Mouse (Mus musculus) kidney, adult 9 months (tissue): ENCODE results near the gene Creld2.
"Not testable (repeated sequence)": the region's sequence is repeated elsewhere in the genome, so short reads cannot be mapped to it uniquely, and the experiment has no call there.

Experiments used
- DNase-seq: peaks from one replicate; pipeline ENCODE4 v3.0.0; 2022

Creld2 gene

DNA sequence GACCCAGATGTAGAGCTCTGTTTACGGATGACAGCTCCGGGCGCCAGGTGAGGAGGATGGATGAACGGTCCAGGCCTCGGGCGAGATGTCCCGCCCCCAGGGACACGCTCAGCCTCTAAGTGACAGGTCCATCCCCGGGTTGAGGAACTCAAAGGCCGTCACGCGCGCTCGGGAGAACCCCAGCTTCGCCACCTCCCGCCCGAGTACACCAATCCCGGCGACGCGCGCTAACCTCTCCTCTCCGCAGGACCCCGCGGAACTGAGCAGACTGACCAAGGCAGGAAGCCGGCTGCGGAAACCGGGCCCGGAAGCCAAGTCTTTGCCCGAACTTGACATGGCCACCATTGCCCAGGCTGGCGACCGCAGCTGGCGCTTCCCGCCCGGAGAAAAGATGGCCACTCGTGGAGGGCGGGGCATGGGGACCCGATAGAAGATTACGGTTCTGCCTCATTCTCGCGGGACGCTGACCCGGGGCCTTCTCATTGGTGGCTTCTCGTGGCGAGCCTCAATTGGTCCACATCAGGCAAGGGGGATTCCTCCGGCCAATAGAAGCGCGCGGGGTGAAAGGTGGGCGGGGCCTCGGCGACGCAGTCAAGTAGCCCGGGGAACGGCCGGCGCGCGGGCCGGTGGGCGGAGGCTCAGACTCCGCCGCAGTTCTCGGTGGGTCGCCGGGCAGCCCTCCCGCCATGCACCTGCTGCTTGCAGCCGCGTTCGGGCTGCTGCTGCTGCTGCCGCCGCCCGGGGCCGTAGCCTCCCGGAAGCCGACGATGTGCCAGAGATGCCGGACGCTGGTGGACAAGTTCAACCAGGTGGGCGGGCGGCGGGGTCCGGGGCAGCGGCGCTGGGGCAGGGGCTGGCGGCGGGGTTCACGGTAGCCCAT, at the start of gene Creld2, which contains the start of gene Alg12:
Creld2 (plus strand) TSS at position 621 of the 880 bp plus-strand sequence.
Alg12 (minus strand) TSS at position 293 of the 880 bp plus-strand sequence.
- DNase-seq = peak; percentile 100

DNA sequence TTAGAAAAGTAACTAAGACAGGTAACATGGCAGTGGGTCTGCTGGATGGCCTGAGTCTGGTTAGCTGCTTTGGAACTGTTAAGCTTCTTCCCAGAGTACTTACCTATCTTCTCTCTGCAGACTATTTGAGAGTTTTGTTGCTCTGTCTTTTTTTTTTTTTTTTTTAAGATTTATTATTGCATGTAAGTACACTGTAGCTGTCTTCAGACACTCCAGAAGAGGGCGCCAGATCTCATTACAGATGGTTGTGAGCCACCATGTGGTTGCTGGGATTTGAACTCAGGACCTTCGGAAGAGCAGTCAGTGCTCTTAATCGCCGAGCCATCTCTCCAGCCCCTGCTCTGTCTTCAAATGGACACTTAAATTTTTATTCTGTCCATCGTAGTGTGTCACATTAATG, 44.8 kb upstream of the Creld2 start:
- DNase-seq = not testable (repeated sequence)

- DNase-seq = no peak
These were observed 27.2 kb upstream of the Creld2 start for GRCm38 (mm10) chr15:88792140-88792850.

DNA sequence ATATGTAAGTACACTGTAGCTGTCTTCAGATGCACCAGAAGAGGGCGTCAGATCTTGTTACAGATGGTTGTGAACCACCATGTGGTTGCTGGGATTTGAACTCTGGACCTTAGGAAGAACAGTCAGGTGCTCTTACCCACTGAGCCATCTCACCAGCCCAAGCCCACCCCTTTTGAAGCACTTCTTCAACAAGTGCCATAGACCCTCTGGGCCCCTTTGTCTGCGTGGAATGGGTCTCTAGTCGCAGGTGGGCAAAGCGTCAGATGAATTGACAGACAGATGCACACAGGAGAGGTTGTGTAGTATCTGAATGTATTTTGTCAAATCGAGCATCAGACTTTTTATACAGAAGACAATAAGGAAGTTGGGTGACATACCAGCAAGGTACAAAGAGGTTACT, 24.7 kb upstream of the Creld2 start:
- DNase-seq = not testable (repeated sequence)

DNA sequence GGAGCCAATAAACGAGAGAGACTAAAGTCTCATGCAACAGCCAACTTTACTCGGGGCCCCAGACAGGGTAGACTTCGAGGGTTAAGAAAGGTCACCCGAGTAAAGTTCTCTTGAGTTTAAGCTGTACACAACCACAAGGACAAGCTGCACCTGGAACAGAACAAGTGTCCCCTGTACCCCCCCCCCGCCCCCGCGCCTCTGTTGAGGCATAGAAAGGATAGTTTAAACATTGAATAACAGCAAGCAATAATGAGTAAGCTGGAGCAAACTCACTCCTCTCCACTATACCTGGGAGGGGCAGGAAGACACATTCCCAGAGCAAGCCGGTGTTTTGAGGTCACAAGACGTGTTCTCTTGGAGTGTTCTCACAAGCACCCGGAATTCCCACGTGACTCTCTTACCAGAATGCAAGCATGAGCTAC, 19.5 kb upstream of the Creld2 start:
- peak; percentile 72 for DNase-seq

DNA sequence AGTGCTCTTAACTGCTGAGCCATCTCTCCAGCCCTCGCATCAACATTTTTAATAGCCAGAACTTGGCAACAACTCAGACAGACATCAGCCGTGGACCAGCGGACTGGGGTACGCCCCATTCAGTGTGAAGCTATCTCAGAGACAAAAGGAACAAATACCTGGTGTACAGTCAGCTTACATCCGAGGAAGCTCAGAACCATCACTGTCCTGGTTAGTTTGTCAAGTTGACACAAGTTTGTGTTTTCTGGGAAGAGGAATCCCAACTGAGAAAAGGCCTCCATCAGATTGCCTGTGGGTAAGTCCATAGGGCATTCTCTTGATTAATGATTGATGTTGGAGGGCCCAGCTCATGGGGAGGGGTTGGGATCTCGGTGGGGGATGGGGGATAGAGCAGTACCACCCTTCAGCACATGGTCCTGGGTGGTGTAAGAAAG, 18.5 kb upstream of the Creld2 start:
- peak; percentile 75 for DNase-seq

- DNase-seq = no peak
These were observed 17.5 kb upstream of the Creld2 start for GRCm38 (mm10) chr15:88801903-88802302.

DNA sequence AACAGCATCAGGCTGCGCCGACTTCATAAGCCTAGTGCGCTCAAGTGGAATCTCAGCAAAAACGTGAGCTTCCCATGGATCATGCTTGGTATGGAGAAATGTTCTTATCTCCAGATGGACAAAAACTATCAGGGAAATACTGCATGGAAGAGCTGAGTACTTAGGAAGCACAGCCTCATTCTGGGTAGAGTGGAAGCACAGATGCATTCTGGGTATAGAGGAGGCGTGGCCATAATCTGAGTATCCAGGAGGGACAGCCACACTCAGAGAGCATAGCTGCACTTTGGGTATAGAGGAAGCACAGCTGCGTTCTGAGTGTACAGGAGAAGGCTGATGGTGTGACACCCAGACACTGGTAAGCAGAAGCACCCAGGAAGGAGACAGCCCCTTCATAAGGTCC, 17.1 kb upstream of the Creld2 start:
- no peak for DNase-seq

GRCm38 (mm10) chr15:88808121-88808520, 11.3 kb upstream of the Creld2 start:
- no peak for DNase-seq

- no peak for DNase-seq
These were observed 9.1 kb upstream of the Creld2 start for GRCm38 (mm10) chr15:88810369-88810768.

- DNase-seq = no peak
These were observed 6.2 kb upstream of the Creld2 start for GRCm38 (mm10) chr15:88813262-88813661.

DNA sequence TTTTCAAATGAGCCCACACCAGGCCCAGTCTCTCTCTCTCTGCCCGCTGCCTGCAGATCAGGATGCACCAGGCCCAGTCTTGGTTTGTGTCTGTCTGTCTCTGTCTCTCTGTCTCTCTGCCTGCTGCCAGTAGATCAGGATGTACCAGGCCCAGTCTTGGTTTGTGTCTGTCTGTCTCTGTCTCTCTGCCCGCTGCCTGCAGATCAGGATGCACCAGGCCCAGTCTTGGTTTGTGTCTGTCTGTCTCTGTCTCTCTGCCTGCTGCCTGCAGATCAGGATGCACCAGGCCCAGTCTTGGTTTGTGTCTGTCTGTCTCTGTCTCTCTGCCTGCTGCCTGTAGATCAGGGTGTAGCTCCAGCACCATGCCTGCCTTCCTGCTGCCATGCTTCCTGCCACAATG, 5.6 kb upstream of the Creld2 start:
- not testable (repeated sequence) for DNase-seq

DNA sequence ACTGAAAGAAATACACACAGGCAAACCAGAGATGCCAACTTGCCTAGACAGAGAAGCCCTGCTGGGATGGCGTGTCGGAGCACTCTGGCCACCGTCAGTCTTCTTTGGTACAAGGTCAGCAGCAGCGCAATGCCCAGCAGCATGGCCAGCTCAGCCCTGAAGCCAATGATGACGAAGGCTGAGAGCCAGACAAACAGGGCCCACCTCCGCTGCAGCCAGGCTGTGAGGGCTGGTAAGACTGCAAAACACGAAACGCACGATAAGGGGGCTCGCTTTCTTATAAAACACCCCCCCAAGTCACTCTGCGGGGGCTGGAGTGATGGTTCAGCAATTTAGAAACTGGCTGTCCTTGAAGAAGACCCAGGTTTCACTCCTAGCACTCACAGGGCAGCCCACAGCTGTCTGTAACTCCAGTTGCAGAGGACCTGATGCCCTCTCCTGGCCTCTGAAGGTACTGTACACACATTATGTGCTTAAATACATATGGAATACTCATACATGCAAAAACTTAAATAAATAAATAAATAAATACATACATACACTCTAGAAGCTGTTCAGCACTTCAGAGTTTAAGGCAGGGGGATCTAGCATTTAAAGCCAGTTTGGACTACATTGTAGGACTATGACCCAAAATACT, 4.9 kb upstream of the Creld2 start:
- no peak for DNase-seq

- no peak for DNase-seq
These were observed 4.2 kb upstream of the Creld2 start for GRCm38 (mm10) chr15:88815196-88815700.

GRCm38 (mm10) chr15:88819906-88820303, 459 bp downstream of the Creld2 start:
- no peak for DNase-seq

- no peak for DNase-seq
These were observed 2.0 kb downstream of the Creld2 start for GRCm38 (mm10) chr15:88821403-88821802.

DNA sequence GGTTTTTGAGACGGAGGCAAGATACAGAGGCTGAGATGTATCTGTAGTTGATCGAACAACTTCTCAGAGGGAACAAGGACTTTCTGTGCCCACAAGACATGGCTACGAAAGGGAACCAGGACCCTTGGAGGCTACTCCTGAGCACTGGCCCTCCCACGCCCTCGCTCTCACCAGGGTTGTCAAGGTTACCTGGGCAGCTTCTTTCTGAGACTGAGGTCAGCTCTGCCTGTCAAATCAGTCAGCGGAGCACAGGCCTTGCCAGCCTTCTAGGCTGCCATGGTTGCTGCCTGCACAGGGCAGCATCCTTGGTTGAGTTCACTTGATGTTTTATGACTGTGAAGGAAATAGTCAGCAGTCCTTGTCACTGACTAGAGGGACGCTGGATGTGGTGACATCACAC, 3.1 kb downstream of the Creld2 start:
- no peak for DNase-seq

DNA sequence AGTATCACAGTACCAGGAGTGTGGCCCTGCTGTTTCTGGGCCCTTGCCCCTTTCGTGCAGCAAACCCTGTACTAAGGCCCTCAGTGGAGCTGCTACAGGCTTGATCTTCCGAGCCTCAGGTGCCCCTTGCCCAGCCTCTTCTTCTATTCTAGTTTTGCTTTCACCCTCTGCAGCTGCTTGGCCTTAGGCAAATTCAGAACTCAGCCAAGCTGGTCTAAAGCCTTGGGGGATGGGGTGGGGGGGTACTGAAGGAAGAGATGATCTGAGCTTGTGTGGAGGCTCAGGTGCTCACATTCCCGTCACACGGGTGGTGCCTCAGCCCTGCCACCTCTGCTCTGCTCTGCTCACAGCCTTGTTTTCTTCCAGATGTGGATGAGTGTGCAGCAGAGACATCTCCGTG, 3.9 kb downstream of the Creld2 start:
- no peak for DNase-seq

GRCm38 (mm10) chr15:88827466-88827865, 8.0 kb downstream of the Creld2 start:
- no peak for DNase-seq

DNA sequence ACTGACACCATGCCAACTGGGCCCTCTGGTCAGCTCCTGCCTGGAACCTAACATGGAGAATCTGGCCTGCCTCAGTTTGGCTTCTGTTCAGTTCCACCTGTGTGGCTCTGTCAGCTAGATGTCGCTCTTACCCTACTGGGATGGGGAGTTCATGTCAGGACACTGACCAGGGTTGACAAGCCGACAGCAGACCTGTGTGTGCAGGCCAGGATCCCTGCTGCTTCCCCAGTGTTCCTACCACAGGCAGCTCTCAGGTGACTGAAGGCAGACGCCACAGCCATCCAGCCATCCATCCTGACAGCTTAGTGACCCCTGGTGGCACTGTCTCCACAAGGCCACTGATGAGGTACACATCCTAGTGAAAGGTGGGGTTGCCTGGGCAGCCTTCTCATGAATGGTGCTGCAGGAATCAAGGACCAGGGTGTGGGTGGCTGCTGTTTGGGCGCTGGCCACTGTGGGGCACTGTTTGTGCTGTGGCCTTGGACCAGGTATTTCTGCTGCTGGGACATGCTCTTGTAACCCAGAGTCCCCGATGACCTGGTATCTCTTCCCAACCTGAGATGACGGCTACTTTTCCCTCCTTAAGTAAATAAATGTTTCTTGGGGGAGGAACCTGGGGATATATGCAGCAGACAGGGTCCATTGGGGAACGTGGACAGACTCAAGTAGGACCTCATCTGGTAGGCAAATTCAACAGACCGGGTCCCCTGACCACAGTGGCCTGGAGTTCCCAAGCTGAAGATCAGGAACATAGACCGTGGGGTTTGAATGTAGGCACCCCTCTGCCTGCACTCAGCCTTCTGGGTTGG, 8.7 kb downstream of the Creld2 start:
- DNase-seq = peak; percentile 92

DNA sequence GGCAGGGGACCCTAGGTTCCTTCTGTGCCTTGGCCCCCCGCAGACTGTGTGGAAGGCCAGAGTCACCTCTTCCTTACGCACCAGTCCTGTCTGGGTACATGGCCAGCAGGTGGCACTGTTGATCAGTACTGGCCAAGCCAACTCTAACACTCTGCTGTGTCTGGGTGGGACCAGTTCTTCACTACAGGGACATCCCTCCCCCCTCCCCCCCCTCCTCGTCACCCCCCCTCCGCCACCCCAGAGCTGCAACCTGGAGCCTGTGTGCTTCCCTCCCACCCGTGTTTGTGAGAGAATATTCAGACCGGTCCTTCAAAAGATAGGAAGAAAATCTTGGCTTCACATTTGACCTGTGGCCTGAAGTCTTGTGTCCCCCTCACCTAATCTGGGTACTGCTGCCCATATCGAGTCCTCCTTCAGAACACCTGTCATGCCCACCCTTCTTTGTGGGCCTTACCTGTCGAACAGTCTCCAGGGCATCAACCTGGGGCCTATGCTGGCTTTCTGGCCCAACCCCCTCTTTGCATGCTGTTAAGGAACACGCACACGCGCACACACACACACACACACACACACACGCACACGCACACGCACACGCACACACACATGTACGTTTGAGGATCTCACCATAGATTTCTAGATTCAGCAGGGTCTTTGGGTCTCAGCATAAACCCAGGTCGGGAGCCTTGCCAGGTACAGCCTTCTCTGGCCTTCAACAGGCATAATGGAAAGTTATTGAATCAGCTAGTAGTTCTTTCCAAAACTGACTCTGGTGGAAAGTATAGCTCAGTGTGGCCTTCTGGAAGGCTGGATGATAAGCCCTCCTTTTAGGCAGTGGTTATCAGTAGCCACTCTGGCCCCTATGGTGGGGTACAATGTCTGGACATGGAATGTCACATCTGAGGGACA, 9.6 kb downstream of the Creld2 start:
- DNase-seq = peak; percentile 95
